Mouse (Mus musculus) cerebellum, adult 11-12 months (tissue): ENCODE data around the gene Gzme.
"Not testable (repeated sequence)": the region's sequence is repeated elsewhere in the genome, so short reads cannot be mapped to it uniquely, and the experiment has no call there.

Experiments used
- DNase-seq: peaks from one replicate; pipeline ENCODE4 v3.0.0; 2022

Gzme gene

GRCm38 (mm10) chr14:56120525-56120924, at the start of gene Gzme:
Gzme (minus strand) TSS chr14:56120625.
- DNase-seq, result no peak

- no peak for DNase-seq
Measured at GRCm38 (mm10) chr14:56168009-56168408, 47.6 kb upstream of the Gzme start.

GRCm38 (mm10) chr14:56162109-56162508, 41.7 kb upstream of the Gzme start:
- peak; percentile 77 for DNase-seq

GRCm38 (mm10) chr14:56159479-56159878, 39.1 kb upstream of the Gzme start, which contains the start of gene Gzmg:
Gzmg (minus strand) TSS chr14:56159579.
- not testable (repeated sequence) for DNase-seq

- DNase-seq, result no peak
Measured at GRCm38 (mm10) chr14:56155340-56155739, 34.9 kb upstream of the Gzme start.

- peak; percentile 9 for DNase-seq
Measured at GRCm38 (mm10) chr14:56133675-56134074, 13.2 kb upstream of the Gzme start.

- DNase-seq, result not testable (repeated sequence)
Measured at GRCm38 (mm10) chr14:56132508-56132907, 12.1 kb upstream of the Gzme start, which contains the start of gene Gzmd. Gzmd (minus strand) TSS chr14:56132608.

GRCm38 (mm10) chr14:56128341-56128740, 7.9 kb upstream of the Gzme start:
- no peak for DNase-seq

GRCm38 (mm10) chr14:56123516-56123915, 3.1 kb upstream of the Gzme start:
- DNase-seq, result no peak

- DNase-seq, result not testable (repeated sequence)
Measured at GRCm38 (mm10) chr14:56115531-56116310, 4.7 kb downstream of the Gzme start.

- no peak for DNase-seq
Measured at GRCm38 (mm10) chr14:56105447-56106180, 14.8 kb downstream of the Gzme start.

- DNase-seq, result no peak
Measured at GRCm38 (mm10) chr14:56105016-56105415, 15.4 kb downstream of the Gzme start.

GRCm38 (mm10) chr14:56103452-56103851, 17.0 kb downstream of the Gzme start:
- DNase-seq, result no peak

- DNase-seq, result no peak
Measured at GRCm38 (mm10) chr14:56102386-56102785, 18.0 kb downstream of the Gzme start, which contains the start of gene Ctsg. Ctsg (minus strand) TSS chr14:56102574.

- DNase-seq, result no peak
Measured at GRCm38 (mm10) chr14:56098940-56099339, 21.5 kb downstream of the Gzme start.

GRCm38 (mm10) chr14:56097597-56097996, 22.8 kb downstream of the Gzme start:
- DNase-seq, result no peak

- no peak for DNase-seq
Measured at GRCm38 (mm10) chr14:56093353-56093752, 27.1 kb downstream of the Gzme start.

- DNase-seq, result no peak
Measured at GRCm38 (mm10) chr14:56086711-56087110, 33.7 kb downstream of the Gzme start.

GRCm38 (mm10) chr14:56085167-56085566, 35.3 kb downstream of the Gzme start, which contains the start of gene Mcpt8:
Mcpt8 (minus strand) TSS chr14:56085273.
- no peak for DNase-seq

- peak; percentile 27 for DNase-seq
Measured at GRCm38 (mm10) chr14:56082016-56082415, 38.4 kb downstream of the Gzme start.
